Mouse (Mus musculus) frontal cortex, postnatal 10 days (tissue): Measurements from ENCODE around the gene Rsc1a1.

Experiments
- DNase-seq, 2 experiments: peaks; one replicate each; pipeline ENCODE4 v3.0.0; 2022; ENCODE audit warnings: low spot score in 2 of 2, mixed read lengths in 1 of 2

The Rsc1a1 gene

GRCm38 (mm10) chr4:141694719-141695118 is 9.3 kb upstream of the Rsc1a1 start:
- no peak for DNase-seq

- DNase-seq, result no peak
Observed at GRCm38 (mm10) chr4:141688505-141688904, 3.1 kb upstream of the Rsc1a1 start.

GRCm38 (mm10) chr4:141686525-141686924 is 1.1 kb upstream of the Rsc1a1 start:
- no peak for DNase-seq

GRCm38 (mm10) chr4:141686093-141686492 is 694 bp upstream of the Rsc1a1 start:
- DNase-seq, result no peak

GRCm38 (mm10) chr4:141682706-141683230 is 2.6 kb downstream of the Rsc1a1 start:
- DNase-seq, result no peak

GRCm38 (mm10) chr4:141681767-141682166 is 3.6 kb downstream of the Rsc1a1 start:
- DNase-seq, result no peak

- no peak for DNase-seq
Observed at GRCm38 (mm10) chr4:141680892-141681291, 4.5 kb downstream of the Rsc1a1 start.

- no peak for DNase-seq
Observed at GRCm38 (mm10) chr4:141679016-141679415, 6.4 kb downstream of the Rsc1a1 start.

- no peak for DNase-seq
Observed at GRCm38 (mm10) chr4:141676462-141676979, 8.9 kb downstream of the Rsc1a1 start.

- DNase-seq, result no peak
Observed at GRCm38 (mm10) chr4:141672325-141672724, 13.1 kb downstream of the Rsc1a1 start.

GRCm38 (mm10) chr4:141671389-141671788 is 14.0 kb downstream of the Rsc1a1 start:
- no peak for DNase-seq

GRCm38 (mm10) chr4:141669898-141670712 is 15.3 kb downstream of the Rsc1a1 start:
- no peak for DNase-seq

- no peak for DNase-seq
Observed at GRCm38 (mm10) chr4:141664799-141665198, 20.6 kb downstream of the Rsc1a1 start, which contains the start of gene Plekhm2. TSS of gene Plekhm2 (minus strand) at chr4:141664899.

GRCm38 (mm10) chr4:141664011-141664745 is 21.2 kb downstream of the Rsc1a1 start:
- DNase-seq, result peak in 1 of 2 experiments; percentile 71

- peak in 1 of 2 experiments; percentile 27 for DNase-seq
Observed at GRCm38 (mm10) chr4:141663122-141663931, 22.1 kb downstream of the Rsc1a1 start.

GRCm38 (mm10) chr4:141660884-141661283 is 24.5 kb downstream of the Rsc1a1 start:
- no peak for DNase-seq

GRCm38 (mm10) chr4:141659739-141660138 is 25.7 kb downstream of the Rsc1a1 start:
- no peak for DNase-seq

- DNase-seq, result no peak
Observed at GRCm38 (mm10) chr4:141658846-141659484, 26.4 kb downstream of the Rsc1a1 start.

GRCm38 (mm10) chr4:141656932-141657331 is 28.5 kb downstream of the Rsc1a1 start:
- no peak for DNase-seq

- peak in 1 of 2 experiments; percentile 32 for DNase-seq
Observed at GRCm38 (mm10) chr4:141655908-141656608, 29.3 kb downstream of the Rsc1a1 start.
